Mouse (Mus musculus): Measurements from ENCODE around the gene Copa.

GRCm38 (mm10) chr1:172082899-172083445 lies 643 bp downstream of the Copa start:
- TF ChIP-seq CTCF (conservative IDR thresholded peaks at IDR 0.05; ENCODE audit: low read length) = no peak
- TF ChIP-seq NANOG (IDR thresholded peaks at IDR 0.05; ENCODE audit: borderline replicate concordance, low read length) = no peak

All from E14TG2a.4 (cell line).